Mouse (Mus musculus) ovary, adult 18-20 months (tissue): ENCODE measurements around the gene Itsn1.

ENCODE experiments used
- DNase-seq: peaks from one replicate; pipeline ENCODE4 v3.0.0; 2022; ENCODE audit warnings: low spot score, mixed read lengths

Itsn1 gene

DNA sequence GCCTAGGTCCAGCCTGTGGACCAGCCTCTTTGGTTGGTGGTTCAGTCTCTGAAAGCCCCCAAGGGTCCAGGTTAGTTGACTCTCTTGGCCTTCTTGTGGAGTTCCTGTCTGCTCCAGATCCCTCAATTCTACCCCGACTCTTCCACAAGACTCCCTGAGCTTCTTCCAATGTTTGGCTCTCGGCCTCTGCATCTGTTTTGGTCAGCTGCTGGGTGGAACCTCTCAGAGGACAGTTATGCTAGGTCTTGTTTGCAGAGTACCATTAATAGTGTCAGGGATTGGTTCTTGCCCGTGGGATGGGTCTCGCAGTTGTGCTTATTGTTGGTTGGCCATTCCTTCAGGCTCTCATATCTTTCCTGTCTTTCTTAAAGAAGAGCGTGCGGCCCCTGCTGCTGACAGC is 39.5 kb downstream of the Itsn1 start:
- no peak for DNase-seq

DNA sequence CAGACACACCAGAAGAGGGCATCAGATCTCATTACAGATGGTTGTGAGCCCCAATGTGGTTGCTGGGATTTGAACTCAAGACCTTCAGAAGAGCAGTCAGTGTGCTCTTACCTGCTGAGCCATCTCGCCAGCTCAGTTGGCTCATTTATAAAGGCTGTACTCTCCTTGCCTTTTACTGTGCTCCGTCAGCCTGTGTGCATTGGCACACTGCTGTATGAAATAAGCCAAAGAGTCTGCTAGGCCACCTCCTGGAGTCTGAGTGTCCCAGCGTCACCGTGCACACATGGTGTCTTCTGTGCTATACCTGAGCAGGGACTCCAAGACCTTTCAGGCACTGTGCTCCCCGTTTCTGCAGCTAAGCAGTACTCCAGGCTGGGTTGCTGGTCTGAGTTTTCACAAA is 40.8 kb downstream of the Itsn1 start:
- no peak for DNase-seq

DNA sequence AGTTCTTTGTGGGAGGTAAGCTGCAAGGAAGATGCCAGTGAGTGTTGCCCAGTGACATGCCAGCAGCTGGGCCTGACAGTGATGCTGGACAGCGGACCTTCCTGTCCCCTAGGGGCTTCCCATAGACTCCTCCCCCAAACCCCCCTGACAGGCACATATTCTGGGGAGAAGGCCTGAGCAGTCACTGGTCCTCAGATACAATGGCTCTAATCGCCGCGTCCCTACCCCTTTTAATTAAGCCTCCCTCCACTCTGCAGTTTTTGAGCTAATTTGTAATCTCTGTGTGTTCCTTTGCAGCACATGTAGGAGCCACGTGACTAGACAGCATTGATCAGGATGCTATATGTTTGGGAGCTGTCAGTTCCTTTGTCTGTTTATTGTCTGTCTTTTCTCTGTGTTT is 41.6 kb downstream of the Itsn1 start:
- DNase-seq, result no peak

GRCm38 (mm10) chr16:91771334-91771733 is 42.3 kb downstream of the Itsn1 start:
- DNase-seq, result no peak

DNA sequence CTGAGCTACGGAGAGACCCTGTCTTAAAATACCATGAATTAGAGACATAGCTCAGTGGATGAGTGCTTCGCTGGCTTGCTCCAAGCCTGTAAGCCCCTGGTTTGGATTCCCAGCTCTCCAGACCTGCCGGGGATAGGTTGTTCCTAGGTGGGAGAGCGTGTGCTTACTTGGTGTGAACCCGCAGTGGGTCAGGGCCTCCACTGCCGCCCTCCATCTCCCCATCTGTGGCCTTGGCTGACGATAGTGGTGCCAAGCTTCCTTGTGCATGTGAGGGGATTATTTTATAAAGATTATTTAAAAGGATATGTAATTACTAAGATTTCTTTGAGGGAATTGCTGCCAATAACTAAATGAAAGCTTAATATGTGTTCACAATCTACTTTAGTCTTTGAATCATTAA is 43.5 kb downstream of the Itsn1 start:
- no peak for DNase-seq

- no peak for DNase-seq
Measured at GRCm38 (mm10) chr16:91779576-91779975, 50.5 kb downstream of the Itsn1 start.

DNA sequence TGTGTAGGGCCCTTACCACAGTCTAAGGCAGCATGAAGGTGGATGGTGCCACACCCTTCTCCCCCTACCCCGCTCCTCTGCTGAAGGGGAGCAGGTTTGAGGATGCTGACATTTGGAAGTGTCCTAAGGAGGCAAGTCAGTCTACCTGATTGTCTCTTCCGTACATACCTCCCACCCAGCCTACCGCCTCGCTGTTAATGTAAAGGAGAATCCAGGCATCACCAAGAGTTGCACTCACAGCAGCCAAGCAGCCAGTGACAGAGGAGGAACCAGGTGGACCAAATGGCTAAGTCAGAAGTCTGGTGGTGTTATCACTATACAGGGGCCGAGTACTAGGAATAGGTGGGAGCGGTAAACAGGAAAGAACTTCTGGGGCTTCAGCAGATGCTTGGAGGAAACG is 51.1 kb downstream of the Itsn1 start:
- DNase-seq, result no peak

- DNase-seq, result no peak
Measured at GRCm38 (mm10) chr16:91780826-91781225, 51.7 kb downstream of the Itsn1 start.

DNA sequence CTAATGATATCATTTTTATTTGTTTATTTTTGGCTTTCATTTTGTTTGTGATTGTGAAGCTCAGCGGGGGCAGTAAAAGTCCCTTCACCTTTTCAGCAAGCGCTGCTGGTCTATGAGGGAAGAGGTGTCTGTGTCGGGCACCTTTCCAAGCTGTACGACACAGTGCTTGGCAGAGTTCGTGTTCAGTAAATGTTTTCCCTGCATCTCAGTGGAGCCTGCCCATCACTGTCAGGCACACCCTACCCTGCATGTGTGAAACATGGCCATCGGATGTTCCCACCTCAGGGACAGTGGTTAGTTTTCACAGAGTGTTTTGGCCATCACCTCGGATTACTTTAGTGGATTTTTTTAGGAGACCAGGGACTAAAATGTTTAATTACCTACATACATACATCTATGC is 54.1 kb downstream of the Itsn1 start:
- DNase-seq, result no peak

GRCm38 (mm10) chr16:91784298-91784697 is 55.2 kb downstream of the Itsn1 start:
- DNase-seq, result no peak

- no peak for DNase-seq
Measured at GRCm38 (mm10) chr16:91786425-91786824, 57.3 kb downstream of the Itsn1 start.

DNA sequence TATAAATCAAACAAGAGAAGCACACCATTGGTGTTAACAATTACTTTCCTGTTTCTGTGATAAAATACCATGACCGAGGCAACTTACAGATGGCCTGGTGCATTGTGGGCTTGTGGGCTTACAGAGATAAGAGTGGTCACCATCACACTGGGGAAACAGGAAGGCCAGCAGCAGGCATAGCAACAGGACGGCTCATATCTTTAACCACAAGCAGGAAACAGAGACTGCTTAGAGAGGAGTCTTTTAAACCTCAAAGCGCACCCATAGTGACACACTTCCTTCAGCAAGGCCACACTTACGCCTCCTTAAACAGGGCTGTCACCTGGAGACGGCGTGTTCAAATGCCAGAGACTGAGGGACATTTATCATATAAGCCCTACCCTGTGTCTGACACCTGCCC is 60.6 kb downstream of the Itsn1 start:
- DNase-seq, result no peak

DNA sequence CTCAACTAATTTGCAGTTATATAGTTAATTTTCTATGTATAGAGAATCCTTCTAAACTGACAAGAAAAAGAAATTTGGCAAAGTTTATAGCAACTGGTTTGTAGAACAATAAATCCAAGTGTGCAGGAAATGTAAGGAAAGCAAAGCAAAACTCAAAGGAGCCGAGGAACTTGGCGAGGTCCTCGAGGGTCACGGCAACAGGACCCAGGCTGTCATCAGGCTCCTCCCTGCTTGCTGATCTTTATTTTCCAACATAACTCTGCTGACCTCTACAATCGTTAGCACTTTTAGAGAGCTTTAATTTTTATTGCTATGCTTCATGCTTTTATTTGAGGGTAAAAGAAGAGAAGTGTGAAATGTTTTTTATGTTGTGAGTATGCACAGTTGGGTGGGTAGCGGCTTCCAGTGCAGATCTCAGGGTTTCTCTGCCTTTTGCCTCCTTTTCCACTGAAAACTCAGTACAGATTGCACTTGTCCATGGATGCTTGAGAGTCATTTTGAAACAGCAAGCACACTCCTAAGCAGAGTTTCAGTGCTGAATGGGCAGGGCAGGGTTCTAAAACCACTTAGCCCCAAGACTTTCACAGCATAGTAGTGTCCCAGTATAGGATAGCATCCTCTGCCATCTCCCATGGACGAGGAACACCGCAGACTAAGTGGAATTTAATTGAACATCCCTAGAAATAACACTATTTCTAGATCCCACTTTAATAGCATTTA is 63.6 kb downstream of the Itsn1 start:
- no peak for DNase-seq

GRCm38 (mm10) chr16:91793507-91794278 is 64.6 kb downstream of the Itsn1 start:
- DNase-seq, result peak; percentile 66

- DNase-seq, result no peak
Measured at GRCm38 (mm10) chr16:91794306-91794705, 65.2 kb downstream of the Itsn1 start.

- DNase-seq, result no peak
Measured at GRCm38 (mm10) chr16:91795044-91795443, 66.0 kb downstream of the Itsn1 start.

GRCm38 (mm10) chr16:91795606-91796005 is 66.5 kb downstream of the Itsn1 start:
- DNase-seq, result no peak

- no peak for DNase-seq
Measured at GRCm38 (mm10) chr16:91801426-91801825, 72.3 kb downstream of the Itsn1 start.

DNA sequence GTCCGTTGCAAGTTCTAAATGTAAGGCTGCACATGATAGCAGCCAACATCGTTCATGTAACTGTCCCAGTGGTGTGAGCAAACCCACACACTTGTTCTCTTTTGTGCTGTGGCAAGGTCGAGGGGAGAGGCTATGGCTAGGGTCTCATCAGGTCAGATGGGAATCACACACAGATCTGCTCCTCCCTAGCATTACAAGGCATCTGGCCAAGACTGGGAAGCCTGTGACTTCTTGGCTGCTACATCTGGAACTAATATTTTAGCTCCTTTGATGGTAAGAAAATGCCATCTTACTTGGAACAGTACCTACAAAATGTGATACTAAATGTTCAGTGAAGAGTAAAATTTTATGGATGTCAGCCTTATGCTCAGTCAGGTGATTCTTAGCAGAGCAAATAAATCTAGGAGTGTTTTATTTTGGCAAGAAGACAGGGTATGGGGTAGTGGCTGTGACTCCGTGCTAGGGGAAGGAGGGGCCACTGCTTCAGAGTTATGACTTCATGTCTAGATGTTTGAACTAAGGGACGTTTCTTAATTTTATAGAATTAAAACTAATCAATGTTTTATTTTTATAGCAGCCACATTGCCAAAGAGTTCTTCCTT is 73.5 kb downstream of the Itsn1 start:
- no peak for DNase-seq

DNA sequence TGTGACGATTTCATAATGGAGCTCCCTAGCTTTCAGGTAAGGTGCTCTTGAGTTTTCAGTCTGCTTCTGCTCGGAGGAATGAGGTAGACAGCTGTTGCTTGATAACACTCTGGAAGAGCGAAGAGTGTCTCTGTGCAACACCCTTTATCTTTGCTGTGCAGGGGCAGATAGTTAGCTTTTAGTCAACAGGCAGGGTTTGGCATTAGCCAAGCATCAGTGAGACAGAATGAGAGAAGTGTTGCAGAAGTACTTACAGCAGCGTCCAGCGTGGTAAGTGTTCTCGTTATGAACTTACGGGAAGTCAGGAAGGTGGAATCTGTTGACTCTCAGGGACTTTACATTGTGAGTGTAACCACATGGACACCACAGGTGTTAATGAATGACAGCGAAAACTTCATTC is 75.3 kb downstream of the Itsn1 start:
- no peak for DNase-seq

DNA sequence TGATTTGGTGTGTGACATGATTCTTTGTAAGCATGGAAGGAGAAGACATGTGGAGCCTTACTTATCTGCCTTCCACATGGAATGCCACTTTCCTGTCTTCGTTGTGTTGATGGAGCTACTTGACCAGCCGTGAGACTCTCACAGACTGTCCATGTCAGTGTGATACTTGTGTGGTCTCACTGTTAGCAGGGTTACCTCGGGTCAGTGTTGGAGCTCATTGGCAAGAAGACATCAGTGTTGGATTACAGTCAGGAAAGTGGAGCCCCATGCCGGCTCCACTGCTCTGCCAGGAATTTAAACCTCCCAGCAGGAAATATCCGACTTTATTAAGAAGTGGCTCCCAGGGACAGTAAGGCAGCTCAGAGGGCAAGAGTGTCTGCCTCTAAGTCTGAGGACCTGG is 75.8 kb downstream of the Itsn1 start:
- DNase-seq, result no peak

- no peak for DNase-seq
Measured at GRCm38 (mm10) chr16:91810235-91810634, 81.2 kb downstream of the Itsn1 start.

DNA sequence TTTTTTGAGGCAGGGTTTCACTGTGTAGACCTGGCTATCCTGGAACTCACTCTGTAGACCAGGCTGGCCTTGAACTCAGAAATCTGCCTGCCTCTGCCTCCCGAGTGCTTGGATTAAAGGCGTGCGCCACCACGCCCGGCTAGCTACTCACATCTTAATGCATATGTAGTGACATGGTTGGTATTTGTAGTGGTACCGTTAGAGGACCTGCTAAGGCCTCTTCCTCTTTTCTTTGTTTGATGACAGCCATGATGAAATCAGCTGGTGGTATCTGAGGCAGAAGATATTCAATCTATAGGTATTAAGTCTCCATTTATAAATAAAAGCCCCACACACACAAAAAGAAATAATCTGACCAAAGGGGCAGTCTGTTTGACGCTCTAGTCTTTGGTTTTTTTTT is 82.3 kb downstream of the Itsn1 start:
- DNase-seq, result no peak
